Mouse (Mus musculus): ENCODE results near the gene Crnn. TPM values are rescaled to one million over a fixed set of nuclear protein-coding genes. Genes with fewer than 3 reads are reported as not detected.

The Crnn gene
- polyA plus RNA-seq, 1 experiment from 2014 or later, result not detected

Other genes with a start within 250 kb of the Crnn start
- gene Lce3a, start 218.6 kb upstream of the Crnn start, polyA plus RNA-seq (2016; fragmentation: Nextera tagmentation; extraction: Ambion mirVana), result not detected in 2 replicates
- not detected in 2 replicates for gene Lce3b, start 211.8 kb upstream of the Crnn start, polyA plus RNA-seq (2016; fragmentation: Nextera tagmentation; extraction: Ambion mirVana)
- not detected in 2 replicates for gene Lce3c, start 200.3 kb upstream of the Crnn start, polyA plus RNA-seq (2016; fragmentation: Nextera tagmentation; extraction: Ambion mirVana)
- gene Lce3d, start 187.4 kb upstream of the Crnn start, polyA plus RNA-seq (2016; fragmentation: Nextera tagmentation; extraction: Ambion mirVana), result not detected in 2 replicates
- gene Lce3e, start 177.7 kb upstream of the Crnn start, polyA plus RNA-seq (2016; fragmentation: Nextera tagmentation; extraction: Ambion mirVana), result not detected in 2 replicates
- 0.42 TPM in 1 of 2 replicates, not detected in the other for gene Lce3f, start 152.6 kb upstream of the Crnn start, polyA plus RNA-seq (2016; fragmentation: Nextera tagmentation; extraction: Ambion mirVana)
- gene Crct1, start 129.1 kb upstream of the Crnn start, polyA plus RNA-seq (2016; fragmentation: Nextera tagmentation; extraction: Ambion mirVana), result 0.41 TPM in 1 of 2 replicates, not detected in the other
- gene Lce1m, start 125.7 kb upstream of the Crnn start, polyA plus RNA-seq (2016; fragmentation: Nextera tagmentation; extraction: Ambion mirVana), result not detected in 2 replicates
- not detected in 2 replicates for gene Gm4858, start 76.0 kb upstream of the Crnn start, polyA plus RNA-seq (2016; fragmentation: Nextera tagmentation; extraction: Ambion mirVana)
- not detected in 2 replicates for gene Flg2, start 52.5 kb downstream of the Crnn start, polyA plus RNA-seq (2016; fragmentation: Nextera tagmentation; extraction: Ambion mirVana)
- 0.22 TPM in 1 of 2 replicates, not detected in the other for gene Flg, start 128.7 kb downstream of the Crnn start, polyA plus RNA-seq (2016; fragmentation: Nextera tagmentation; extraction: Ambion mirVana)
- not detected in 2 replicates for gene Hrnr, start 175.0 kb downstream of the Crnn start, polyA plus RNA-seq (2016; fragmentation: Nextera tagmentation; extraction: Ambion mirVana)
- gene Rptn, start 248.9 kb downstream of the Crnn start, polyA plus RNA-seq (2016; fragmentation: Nextera tagmentation; extraction: Ambion mirVana), result not detected in 2 replicates